In the genomic region with DNA sequence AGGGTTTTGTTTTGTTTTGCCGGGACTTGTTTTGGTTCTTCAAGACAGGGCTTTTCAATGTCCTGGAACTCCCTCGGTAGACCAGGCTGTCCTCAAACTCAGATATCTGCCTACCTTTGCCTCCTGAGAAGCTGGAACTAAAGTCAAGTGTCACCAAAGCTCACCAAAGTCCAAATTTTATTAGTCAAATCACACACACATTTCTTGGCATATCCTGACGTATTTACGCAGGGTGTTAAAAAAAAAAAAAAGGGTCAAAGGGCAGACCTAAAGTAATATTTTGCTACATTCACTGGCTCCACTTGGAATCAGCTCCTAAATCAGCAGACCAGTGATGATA, we compare ENCODE assay signal across 8 mouse cellular contexts. TPM values are rescaled to one million over a fixed set of nuclear protein-coding genes. Genes with fewer than 3 reads are reported as not detected.
DNase-seq lines count a peak whose midpoint lies in the region; ATAC-seq and TF ChIP-seq lines count a peak whose summit lies in the region.
"Had no signal": no experiment of that assay in that cellular context is flagged by ENCODE, and none has a peak within 500 bp of the region (broad histone marks: within the 10 kb centered on the region; RNA-seq: fewer than 3 reads in every experiment).

No protein-coding gene starts in this region.

- no peaks in the 10 kb centered on the region for H3K27me3 ChIP-seq in kidney, adult 2 months (replicated peaks; ENCODE audit: control insufficient read depth, insufficient read depth, low read length)
- H3K27me3 ChIP-seq in testis, adult 2 months (ENCODE audit: control insufficient read depth, insufficient read depth, low read length) = no peaks in the 10 kb centered on the region
- no peaks in the 10 kb centered on the region for H3K27me3 ChIP-seq in intestine, postnatal 0 days (replicated peaks; ENCODE audit: control insufficient read depth, insufficient read depth, low read length)
- H3K27me3 ChIP-seq: embryonic facial prominence, embryonic 13.5 days had no signal

- peak; percentile 62 for DNase-seq in kidney, adult 2 months
- DNase-seq in kidney, postnatal 25 days = no peak
- DNase-seq in testis, postnatal 14 days (ENCODE audit: low spot score) = no peak
- DNase-seq in spleen, postnatal 4 days (ENCODE audit: low spot score in 2 of 2) = no peak
- no peak for DNase-seq in ovary, postnatal 36 days (ENCODE audit: low spot score)

- no peak for TF ChIP-seq CTCF in kidney, adult 2 months (conservative IDR thresholded peaks at IDR 0.05; ENCODE audit: insufficient read depth, insufficient read length, low read depth, low read length)
- TF ChIP-seq CTCF in testis, adult 2 months (IDR thresholded peaks at IDR 0.05; ENCODE audit: control insufficient read depth, insufficient read depth, insufficient replicate concordance, low read depth, low read length) = no peak
- no peak for TF ChIP-seq CTCF in intestine, postnatal 0 days (IDR thresholded peaks at IDR 0.05; ENCODE audit: low read depth)

- no peak for ATAC-seq in intestine, postnatal 0 days

- peak overlapping the region; percentile 89 for H3K27ac ChIP-seq in kidney, adult 2 months (ENCODE audit: insufficient read depth, low read depth, low read length)
- no peak overlapping the region; the same call in 1 of the 2 replicates for H3K27ac ChIP-seq in testis, adult 2 months (ENCODE audit: control insufficient read depth, insufficient read depth, low read depth, low read length)
- peak overlapping the region; percentile 65 for H3K27ac ChIP-seq in intestine, postnatal 0 days (ENCODE audit: low read depth, low read length)
- H3K27ac ChIP-seq: embryonic facial prominence, embryonic 13.5 days had no signal

- no peaks in the 10 kb centered on the region; the same call in 1 of the 2 replicates for H3K36me3 ChIP-seq in kidney, adult 2 months (ENCODE audit: control insufficient read depth, insufficient read depth, low read length)
- H3K36me3 ChIP-seq in testis, adult 2 months (ENCODE audit: control insufficient read depth, insufficient read depth, low read length) = no peaks in the 10 kb centered on the region
- no peaks in the 10 kb centered on the region; the same call in 1 of the 2 replicates for H3K36me3 ChIP-seq in intestine, postnatal 0 days (ENCODE audit: control insufficient read depth, insufficient read depth)
- H3K36me3 ChIP-seq: embryonic facial prominence, embryonic 13.5 days had no signal

- TF ChIP-seq POLR2A in kidney, adult 2 months (IDR thresholded peaks at IDR 0.05; ENCODE audit: low read depth, low read length) = no peak
- no peak for TF ChIP-seq POLR2A in testis, adult 2 months (IDR thresholded peaks at IDR 0.05; ENCODE audit: control insufficient read depth, low read depth, low read length)

- no peak overlapping the region for H3K4me3 ChIP-seq in kidney, adult 2 months (ENCODE audit: insufficient read depth, low read depth, low read length)
- H3K4me3 ChIP-seq in testis, adult 2 months (ENCODE audit: control insufficient read depth, low read depth, low read length) = peak overlapping the region; percentile 29; the same call in 1 of the 2 replicates
- H3K4me3 ChIP-seq in intestine, postnatal 0 days (ENCODE audit: low read depth, low read length) = no peak overlapping the region
- H3K4me3 ChIP-seq: embryonic facial prominence, embryonic 13.5 days had no signal

- no peak overlapping the region for H3K9ac ChIP-seq in intestine, postnatal 0 days (ENCODE audit: low read depth, low read length)
- H3K9ac ChIP-seq: embryonic facial prominence, embryonic 13.5 days had no signal

- peak overlapping the region; percentile 21 for H3K4me2 ChIP-seq in intestine, postnatal 0 days (replicated peaks; ENCODE audit: low read depth)

- WGBS in kidney, adult 2 months = 19% methylated on average over 4 of the region's 4 CpGs
- 28% methylated on average over 4 of the region's 4 CpGs for WGBS in intestine, postnatal 0 days

- no peaks in the 10 kb centered on the region for H3K9me3 ChIP-seq in intestine, postnatal 0 days (ENCODE audit: control insufficient read depth)
- H3K9me3 ChIP-seq: embryonic facial prominence, embryonic 13.5 days had no signal

- peaks cover 46% of the 10 kb centered on the region for H3K4me1 ChIP-seq in kidney, adult 2 months (ENCODE audit: control insufficient read depth, insufficient read depth, low read length)
- peaks cover 5% of the 10 kb centered on the region for H3K4me1 ChIP-seq in testis, adult 2 months (ENCODE audit: control insufficient read depth, insufficient read depth, low read length)
- H3K4me1 ChIP-seq in intestine, postnatal 0 days (replicated peaks; ENCODE audit: control insufficient read depth, insufficient read depth, low read length) = peaks cover 30% of the 10 kb centered on the region

RNA-seq across cellular contexts. Expression of gene Chd2, which starts 5.8 kb away (rescaled TPM):
- polyA plus RNA-seq in kidney, adult 2 months (2012; rRNA removed) = 33.9 and 36.9 TPM in 2 replicates
- 17.7 and 20.6 TPM in 2 replicates for polyA plus RNA-seq in testis, adult 2 months (2012; rRNA removed)
- 19.3 and 25.4 TPM in 2 replicates for polyA plus RNA-seq in intestine, postnatal 0 days (2015; fragmentation: Nextera tagmentation; extraction: Ambion mirVana)
